In genomic region chr10:81192270-81192967, GRCm38 (mm10) we compare ENCODE assay signal across 8 mouse cellular contexts. TPM values are rescaled to one million over a fixed set of nuclear protein-coding genes. Genes with fewer than 3 reads are reported as not detected.
DNase-seq lines count a peak whose midpoint lies in the region; ATAC-seq and TF ChIP-seq lines count a peak whose summit lies in the region.

No protein-coding gene starts in this region.

- H3K36me3 ChIP-seq in forebrain, embryonic 12.5 days (replicated peaks) = peaks cover 16% of the 10 kb centered on the region
- H3K36me3 ChIP-seq in liver, embryonic 15.5 days (replicated peaks) = peaks cover 27% of the 10 kb centered on the region
- 0 out of 2 replicates have a peak, but pooled peaks cover 3% of the 10 kb centered on the region for H3K36me3 ChIP-seq in neural tube, embryonic 11.5 days (ENCODE audit: control insufficient read depth, insufficient read depth, low read length)
- no peaks in the 10 kb centered on the region for H3K36me3 ChIP-seq in testis, adult 2 months (ENCODE audit: control insufficient read depth, insufficient read depth, low read length)

- intact Hi-C loops in heart, postnatal 10 days (cut with DNase I) = no loop called here

- H3K4me2 ChIP-seq in forebrain, embryonic 12.5 days = peak overlapping the region; percentile 96
- H3K4me2 ChIP-seq in liver, embryonic 15.5 days = peak overlapping the region; percentile 89
- peak overlapping the region; percentile 95 for H3K4me2 ChIP-seq in neural tube, embryonic 11.5 days (ENCODE audit: low read depth)

- peak overlapping the region; percentile 66 for H3K27ac ChIP-seq in brown adipose tissue, adult 24 weeks (replicated peaks; ENCODE audit: low read depth, low read length)
- H3K27ac ChIP-seq in forebrain, embryonic 12.5 days = peak overlapping the region; percentile 93
- H3K27ac ChIP-seq in liver, embryonic 15.5 days (replicated peaks) = peak overlapping the region; percentile 86
- peak overlapping the region; percentile 80 for H3K27ac ChIP-seq in neural tube, embryonic 11.5 days (ENCODE audit: low read depth, low read length)
- peak overlapping the region; percentile 83 for H3K27ac ChIP-seq in testis, adult 2 months (ENCODE audit: control insufficient read depth, insufficient read depth, low read depth, low read length)

- DNase-seq in CD4-positive, CD25-positive, alpha-beta regulatory T cell, adult 2 months (ENCODE audit: low read depth, low spot score) = peak; percentile 95
- peak; percentile 87 to 90 for DNase-seq in heart, postnatal 10 days
- DNase-seq in kidney, postnatal 4 days = peak; percentile 83 to 90
- DNase-seq in neural tube, embryonic 11.5 days (ENCODE audit: low spot score) = peak; percentile 86

- no peak for TF ChIP-seq CTCF in testis, adult 2 months (IDR thresholded peaks at IDR 0.05; ENCODE audit: control insufficient read depth, insufficient read depth, insufficient replicate concordance, low read depth, low read length)

- H3K27me3 ChIP-seq in forebrain, embryonic 12.5 days = peaks cover 48% of the 10 kb centered on the region
- peaks cover 51% of the 10 kb centered on the region for H3K27me3 ChIP-seq in liver, embryonic 15.5 days
- H3K27me3 ChIP-seq in neural tube, embryonic 11.5 days (ENCODE audit: control insufficient read depth, insufficient read depth, low read length) = peaks cover 26% of the 10 kb centered on the region
- no peaks in the 10 kb centered on the region for H3K27me3 ChIP-seq in testis, adult 2 months (ENCODE audit: control insufficient read depth, insufficient read depth, low read length)

- peak; percentile 88 for ATAC-seq in forebrain, embryonic 12.5 days (ENCODE audit: low FRiP score)
- ATAC-seq in liver, embryonic 15.5 days (ENCODE audit: insufficient read depth) = peak; percentile 82
- peak; percentile 62 for ATAC-seq in neural tube, embryonic 11.5 days (ENCODE audit: insufficient read depth, low FRiP score, low TSS enrichment)

- H3K9ac ChIP-seq in forebrain, embryonic 12.5 days = peak overlapping the region; percentile 77
- peak overlapping the region; percentile 71 for H3K9ac ChIP-seq in liver, embryonic 15.5 days
- peak overlapping the region; percentile 77 for H3K9ac ChIP-seq in neural tube, embryonic 11.5 days (ENCODE audit: low read length)

- peaks cover 5% of the 10 kb centered on the region for H3K4me1 ChIP-seq in brown adipose tissue, adult 24 weeks (ENCODE audit: control insufficient read depth, insufficient read depth, insufficient read length, low read length)
- peaks cover 24% of the 10 kb centered on the region for H3K4me1 ChIP-seq in forebrain, embryonic 12.5 days
- H3K4me1 ChIP-seq in liver, embryonic 15.5 days (replicated peaks) = peaks cover 49% of the 10 kb centered on the region
- H3K4me1 ChIP-seq in neural tube, embryonic 11.5 days (ENCODE audit: control insufficient read depth, insufficient read depth, low read length) = peaks cover 13% of the 10 kb centered on the region
- peaks cover 44% of the 10 kb centered on the region for H3K4me1 ChIP-seq in testis, adult 2 months (ENCODE audit: control insufficient read depth, insufficient read depth, low read length)

- H3K9me3 ChIP-seq in forebrain, embryonic 12.5 days = no peaks in the 10 kb centered on the region
- no peaks in the 10 kb centered on the region for H3K9me3 ChIP-seq in liver, embryonic 15.5 days (replicated peaks)
- H3K9me3 ChIP-seq in neural tube, embryonic 11.5 days (ENCODE audit: control insufficient read depth, low read length) = no peaks in the 10 kb centered on the region

- WGBS in forebrain, embryonic 12.5 days = under 1% methylated on average over 88 of the region's 93 CpGs
- under 1% methylated on average over 93 of the region's 93 CpGs for WGBS in liver, embryonic 15.5 days (ENCODE audit: insufficient replicate concordance)
- 2% methylated on average over 54 of the region's 93 CpGs for WGBS in neural tube, embryonic 11.5 days

- no peak; the same call in 1 of the 2 replicates for TF ChIP-seq POLR2A in testis, adult 2 months (IDR thresholded peaks at IDR 0.05; ENCODE audit: control insufficient read depth, low read depth, low read length)

- peak overlapping the region; percentile 69 for H3K4me3 ChIP-seq in brown adipose tissue, adult 24 weeks (ENCODE audit: insufficient read depth, low read depth, low read length)
- peak overlapping the region; percentile 60 for H3K4me3 ChIP-seq in forebrain, embryonic 12.5 days (replicated peaks)
- peak overlapping the region; percentile 69 for H3K4me3 ChIP-seq in liver, embryonic 15.5 days (replicated peaks)
- peak overlapping the region; percentile 58 for H3K4me3 ChIP-seq in neural tube, embryonic 11.5 days (ENCODE audit: low read depth, low read length)
- peak overlapping the region; percentile 85 for H3K4me3 ChIP-seq in testis, adult 2 months (ENCODE audit: control insufficient read depth, low read depth, low read length)

RNA-seq across cellular contexts. Expression of gene 4930442H23Rik, which starts 8.8 kb away (rescaled TPM):
- polyA plus RNA-seq in brown adipose tissue, adult 24 weeks (2012; ENCODE audit: insufficient read depth, insufficient read length, missing spikeins) = not detected in 2 replicates
- polyA plus RNA-seq in forebrain, embryonic 12.5 days (2016; fragmentation: Nextera tagmentation; extraction: Ambion mirVana) = not detected in 2 replicates
- not detected for total RNA-seq in heart, postnatal 10 days (2021)
- 0.07 TPM in 1 of 2 replicates, not detected in the other for polyA plus RNA-seq in liver, embryonic 15.5 days (2015; fragmentation: Nextera tagmentation; extraction: Ambion mirVana)
- not detected in 2 replicates for polyA plus RNA-seq in neural tube, embryonic 11.5 days (2014; fragmentation: Nextera tagmentation; extraction: Ambion mirVana)
- 1.4 and 1.8 TPM in 2 replicates for polyA plus RNA-seq in testis, adult 2 months (2012; rRNA removed)

RNA-seq across cellular contexts. Expression of gene Nmrk2, which starts 9.4 kb away (rescaled TPM):
- polyA plus RNA-seq in brown adipose tissue, adult 24 weeks (2012; ENCODE audit: insufficient read depth, insufficient read length, missing spikeins) = 1.4 TPM in 1 of 2 replicates, not detected in the other
- not detected in 2 replicates for polyA plus RNA-seq in forebrain, embryonic 12.5 days (2016; fragmentation: Nextera tagmentation; extraction: Ambion mirVana)
- 10 to 100 TPM; 11.6 to 16.5 TPM for total RNA-seq in heart, postnatal 10 days (2021)
- polyA plus RNA-seq in liver, embryonic 15.5 days (2015; fragmentation: Nextera tagmentation; extraction: Ambion mirVana) = 0.09 TPM in 1 of 2 replicates, not detected in the other
- polyA plus RNA-seq in neural tube, embryonic 11.5 days (2014; fragmentation: Nextera tagmentation; extraction: Ambion mirVana) = 0.12 TPM in 2 replicates
- polyA plus RNA-seq in testis, adult 2 months (2012; rRNA removed) = not detected in 2 replicates

RNA-seq across cellular contexts. Expression of gene Dapk3, which starts 9.6 kb away (rescaled TPM):
- 15.7 and 31.7 TPM in 2 replicates for polyA plus RNA-seq in brown adipose tissue, adult 24 weeks (2012; ENCODE audit: insufficient read depth, insufficient read length, missing spikeins)
- 62.8 and 67.4 TPM in 2 replicates for polyA plus RNA-seq in forebrain, embryonic 12.5 days (2016; fragmentation: Nextera tagmentation; extraction: Ambion mirVana)
- 10 to 100 TPM; 33.3 to 39.1 TPM for total RNA-seq in heart, postnatal 10 days (2021)
- polyA plus RNA-seq in liver, embryonic 15.5 days (2015; fragmentation: Nextera tagmentation; extraction: Ambion mirVana) = 16.6 and 17.8 TPM in 2 replicates
- 56.4 and 58.6 TPM in 2 replicates for polyA plus RNA-seq in neural tube, embryonic 11.5 days (2014; fragmentation: Nextera tagmentation; extraction: Ambion mirVana)
- 52.6 and 61.6 TPM in 2 replicates for polyA plus RNA-seq in testis, adult 2 months (2012; rRNA removed)

RNA-seq across cellular contexts. Expression of gene Eef2, which starts 16.0 kb away (rescaled TPM):
- 538 and 581 TPM in 2 replicates for polyA plus RNA-seq in brown adipose tissue, adult 24 weeks (2012; ENCODE audit: insufficient read depth, insufficient read length, missing spikeins)
- 518 and 540 TPM in 2 replicates for polyA plus RNA-seq in forebrain, embryonic 12.5 days (2016; fragmentation: Nextera tagmentation; extraction: Ambion mirVana)
- total RNA-seq in heart, postnatal 10 days (2021) = 1,000 to 10,000 TPM; 1,333 to 1,385 TPM
- polyA plus RNA-seq in liver, embryonic 15.5 days (2015; fragmentation: Nextera tagmentation; extraction: Ambion mirVana) = 270 and 306 TPM in 2 replicates
- 463 and 504 TPM in 2 replicates for polyA plus RNA-seq in neural tube, embryonic 11.5 days (2014; fragmentation: Nextera tagmentation; extraction: Ambion mirVana)
- polyA plus RNA-seq in testis, adult 2 months (2012; rRNA removed) = 1,507 and 1,673 TPM in 2 replicates

RNA-seq across cellular contexts. Expression of gene Pias4, which starts 24.7 kb away (rescaled TPM):
- 10.3 and 13.4 TPM in 2 replicates for polyA plus RNA-seq in brown adipose tissue, adult 24 weeks (2012; ENCODE audit: insufficient read depth, insufficient read length, missing spikeins)
- 51.6 and 52.9 TPM in 2 replicates for polyA plus RNA-seq in forebrain, embryonic 12.5 days (2016; fragmentation: Nextera tagmentation; extraction: Ambion mirVana)
- 10 to 100 TPM; 14.7 to 17.8 TPM for total RNA-seq in heart, postnatal 10 days (2021)
- polyA plus RNA-seq in liver, embryonic 15.5 days (2015; fragmentation: Nextera tagmentation; extraction: Ambion mirVana) = 26.0 and 32.6 TPM in 2 replicates
- polyA plus RNA-seq in neural tube, embryonic 11.5 days (2014; fragmentation: Nextera tagmentation; extraction: Ambion mirVana) = 68.3 and 68.4 TPM in 2 replicates
- 164 and 184 TPM in 2 replicates for polyA plus RNA-seq in testis, adult 2 months (2012; rRNA removed)

Comparison
In these comparisons a context has a peak if more than half of its experiments do, and no peak if none do; other contexts are left out.
1. Peak in every context shown above with its lines: DNase-seq, ATAC-seq, H3K4me3 ChIP-seq and H3K27ac ChIP-seq.